Mouse (Mus musculus) lung, adult 2 months (tissue): ENCODE results near the gene Gpr146. TPM values are rescaled to one million over a fixed set of nuclear protein-coding genes. Genes with fewer than 3 reads are reported as not detected.

Experiments used
- DNase-seq: peaks from one replicate; pipeline ENCODE4 v3.0.0; 2022
- H3K4me1 ChIP-seq: fragments of 200-500 bp; 2 replicates; pipeline ENCODE4 v1.6.1; 2011; ENCODE audit warnings: low read length; ENCODE audit not compliant: control insufficient read depth, insufficient read depth
- H3K4me3 ChIP-seq: fragments of 200-500 bp; replicated peaks from 2 replicates; pipeline ENCODE3; 2011; ENCODE audit warnings: low read depth, mild to moderate bottlenecking, control low read depth, low read length; ENCODE audit errors: extremely low read depth
- CTCF ChIP-seq: fragments of 200-500 bp; IDR thresholded peaks from 2 replicates; pipeline ENCODE4 v1.5.1; 2011; ENCODE audit warnings: mild to moderate bottlenecking, low read length, control low read depth; ENCODE audit not compliant: insufficient read depth
- POLR2A ChIP-seq: fragments of 200-500 bp; IDR thresholded peaks from 2 replicates; pipeline ENCODE4 v1.6.1; 2011; ENCODE audit warnings: low read depth, mild to moderate bottlenecking, control low read depth, low read length, borderline replicate concordance; ENCODE audit errors: extremely low read depth
- WGBS: fragments of 180-500 bp; shearing (Covaris S2); methylation state at CpG from one replicate; pipeline ENCODE4 v1.1.7; 2018; 5-methylcytosine and 5-hydroxymethylcytosine counted together
- polyA plus RNA-seq: library from polyadenylated mRNA; depleted of rRNA; stranded (reverse); fragments of >200 nt; gene quantifications from 2 replicates; pipeline ENCODE4 v1.2.3, GENCODE M21; 2012

Gene Gpr146
- polyA plus RNA-seq, 1 experiment: 75.7 TPM

GRCm38 (mm10) chr5:139344021-139344686 lies 33.3 kb upstream of the Gpr146 start:
- peaks cover 7% of the 10 kb centered on the region for H3K4me1 ChIP-seq
- TF ChIP-seq POLR2A (no peak), CTCF (peak; percentile 83)
- peak; percentile 71 for DNase-seq
- H3K4me3 ChIP-seq: peak overlapping the region; percentile 94
- WGBS: 4% methylated on average over 12 of the region's 12 CpGs

GRCm38 (mm10) chr5:139344687-139345363 lies 32.7 kb upstream of the Gpr146 start:
- DNase-seq: peak; percentile 97
- peak overlapping the region; percentile 94 for H3K4me3 ChIP-seq
- H3K4me1 ChIP-seq: peaks cover 7% of the 10 kb centered on the region
- TF ChIP-seq POLR2A (peak; percentile 87; the same call in 1 of the 2 replicates), CTCF (no peak)
- under 1% methylated on average over 33 of the region's 33 CpGs for WGBS

GRCm38 (mm10) chr5:139345364-139345714 lies 32.2 kb upstream of the Gpr146 start:
- Histone ChIP-seq H3K4me1 (peaks cover 7% of the 10 kb centered on the region), H3K4me3 (peak overlapping the region; percentile 16)
- DNase-seq: no peak
- 5% methylated on average over 5 of the region's 5 CpGs for WGBS
- no peak for TF ChIP-seq POLR2A
- TF ChIP-seq CTCF: no peak

- Histone ChIP-seq H3K4me3 (no peak overlapping the region), H3K4me1 (peaks cover 7% of the 10 kb centered on the region)
- no peak for DNase-seq
- TF ChIP-seq POLR2A: no peak
- no peak for TF ChIP-seq CTCF
- 68% methylated on average over 1 of the region's 1 CpGs for WGBS
Observed at GRCm38 (mm10) chr5:139347225-139347624, 30.3 kb upstream of the Gpr146 start.

GRCm38 (mm10) chr5:139349713-139350112 lies 27.8 kb upstream of the Gpr146 start:
- DNase-seq: no peak
- TF ChIP-seq CTCF (no peak), POLR2A (no peak)
- WGBS: 63% methylated on average over 6 of the region's 6 CpGs
- no peak overlapping the region for H3K4me3 ChIP-seq
- H3K4me1 ChIP-seq: no peaks in the 10 kb centered on the region

GRCm38 (mm10) chr5:139351134-139351533 lies 26.4 kb upstream of the Gpr146 start, which contains the start of gene Cox19:
Gene Cox19 (minus strand): TSS chr5:139351418.
- TF ChIP-seq POLR2A (no peak), CTCF (no peak)
- 38% methylated on average over 5 of the region's 5 CpGs for WGBS
- DNase-seq: no peak
- H3K4me3 ChIP-seq: no peak within 1 kb of the TSS
- no peaks in the 10 kb centered on the region for H3K4me1 ChIP-seq

GRCm38 (mm10) chr5:139351628-139352027 lies 25.9 kb upstream of the Gpr146 start:
- WGBS: 35% methylated on average over 8 of the region's 8 CpGs
- no peak for TF ChIP-seq CTCF
- TF ChIP-seq POLR2A: no peak
- Histone ChIP-seq H3K4me1 (no peaks in the 10 kb centered on the region), H3K4me3 (no peak overlapping the region)
- no peak for DNase-seq

- no peak for DNase-seq
- 55% methylated on average over 6 of the region's 6 CpGs for WGBS
- H3K4me1 ChIP-seq: no peaks in the 10 kb centered on the region
Observed at GRCm38 (mm10) chr5:139352317-139352716, 25.2 kb upstream of the Gpr146 start, which contains the start of gene Cyp2w1. Gene Cyp2w1 (plus strand): TSS chr5:139352617.

GRCm38 (mm10) chr5:139353496-139353895 lies 24.0 kb upstream of the Gpr146 start:
- WGBS: 50% methylated on average over 10 of the region's 10 CpGs
- Histone ChIP-seq H3K4me1 (no peaks in the 10 kb centered on the region), H3K4me3 (no peak overlapping the region)
- DNase-seq: no peak
- TF ChIP-seq POLR2A (no peak), CTCF (no peak)

More at GRCm38 (mm10) chr5:139352317-139352716, 25.2 kb upstream of the Gpr146 start, which contains the start of gene Cyp2w1:
- no peak for TF ChIP-seq CTCF
- TF ChIP-seq POLR2A: no peak
- no peak within 1 kb of the TSS for H3K4me3 ChIP-seq
